8 mouse cellular contexts compared by ENCODE assay signal in genomic region chr2:132906763-132907162, GRCm38 (mm10). TPM values are rescaled to one million over a fixed set of nuclear protein-coding genes. Genes with fewer than 3 reads are reported as not detected.
DNase-seq lines count a peak whose midpoint lies in the region; ATAC-seq lines count a peak whose summit lies in the region.

No protein-coding gene starts in this region.

- peak; percentile 18 for DNase-seq in cerebellum, adult 11 months
- DNase-seq in left cerebral cortex, adult 18-20 months (ENCODE audit: low spot score in 2 of 2) = peak; percentile 36 to 52
- DNase-seq in left cerebral cortex, adult 11 months (ENCODE audit: low spot score) = no peak
- DNase-seq in NIH3T3 (ENCODE audit: low read depth) = peak; percentile 60
- peak; percentile 75 for DNase-seq in embryo, embryonic 11 days
- peak; percentile 19 for DNase-seq in lung, postnatal 25 days (ENCODE audit: low spot score)
- no peak for DNase-seq in ovary, postnatal 36 days (ENCODE audit: low spot score)

- ATAC-seq in cerebellum, adult (ENCODE audit: insufficient number of reproducible peaks, low FRiP score, low TSS enrichment) = no peak

RNA-seq across cellular contexts. Expression of gene Lrrn4, which starts 26.1 kb away (rescaled TPM):
- total RNA-seq in left cerebral cortex, adult 18-20 months (2021) = under 1 TPM; 0.16 to 0.23 TPM

RNA-seq across cellular contexts. Expression of gene Fermt1, which starts 38.9 kb away (rescaled TPM):
- 1 to 10 TPM in 1 of 2 experiments, under 1 TPM in 1; 0.56 to 1.5 TPM for total RNA-seq in left cerebral cortex, adult 18-20 months (2021)

Comparison
In these comparisons a context has a peak if more than half of its experiments do, and no peak if none do; other contexts are left out.
1. DNase-seq: peak in cerebellum, adult 11 months (single experiment), left cerebral cortex, adult 18-20 months (2 of 2), NIH3T3 (single experiment), embryo, embryonic 11 days (single experiment) and lung, postnatal 25 days (single experiment); none in left cerebral cortex, adult 11 months (single experiment) and ovary, postnatal 36 days (single experiment).